Mouse (Mus musculus) kidney, embryonic 14.5 days (tissue): Measurements from ENCODE around the gene Nt5m. TPM values are rescaled to one million over a fixed set of nuclear protein-coding genes. Genes with fewer than 3 reads are reported as not detected.

ENCODE experiments used
- ATAC-seq: fragments of 200-750 bp; cut with Nextera tagmentation; 2 replicates; pipeline ENCODE4 v1.8.0; 2017; ENCODE audit warnings: moderate number of reproducible peaks, mild to moderate bottlenecking, moderate TSS enrichment, moderate library complexity; ENCODE audit not compliant: low FRiP score, low TSS enrichment
- H3K27ac ChIP-seq: fragments of 300-500 bp; sonication (generic); 2 replicates; pipeline ENCODE4 v1.5.1; 2014; ENCODE audit warnings: low read depth, mild to moderate bottlenecking, low read length, moderate library complexity, mixed read lengths
- H3K27me3 ChIP-seq: fragments of 300-500 bp; sonication (generic); 2 replicates; pipeline ENCODE4 v1.6.1; 2014; ENCODE audit warnings: mild to moderate bottlenecking, low read length; ENCODE audit not compliant: control insufficient read depth, insufficient read depth
- H3K36me3 ChIP-seq: fragments of 300-500 bp; sonication (generic); 2 replicates; pipeline ENCODE4 v1.6.1; 2014; ENCODE audit warnings: low read length, mixed read lengths; ENCODE audit not compliant: control insufficient read depth, insufficient read depth
- H3K4me1 ChIP-seq: fragments of 300-500 bp; sonication (generic); 2 replicates; pipeline ENCODE4 v1.6.1; 2014; ENCODE audit warnings: low read length, mixed read lengths; ENCODE audit not compliant: control insufficient read depth, insufficient read depth
- H3K4me2 ChIP-seq: fragments of 300-500 bp; sonication (generic); replicated peaks from 2 replicates; pipeline ENCODE4 v1.6.1; 2014; ENCODE audit warnings: low read depth, mild to moderate bottlenecking, low read length
- H3K4me3 ChIP-seq: fragments of 300-500 bp; sonication (generic); 2 replicates; pipeline ENCODE4 v1.5.1; 2014; ENCODE audit warnings: mild to moderate bottlenecking, low read length
- H3K9ac ChIP-seq: fragments of 300-500 bp; sonication (generic); 2 replicates; pipeline ENCODE4 v1.6.1; 2014; ENCODE audit warnings: low read depth, mild to moderate bottlenecking, low read length, moderate library complexity
- H3K9me3 ChIP-seq: fragments of 300-500 bp; sonication (generic); 2 replicates; pipeline ENCODE4 v1.6.1; 2016; ENCODE audit warnings: low read length; ENCODE audit not compliant: control insufficient read depth
- WGBS: fragments of 180-500 bp; shearing (Covaris S2); extraction: QIAGEN DNeasy Blood & Tissue Kit; methylation state at CpG from one replicate; pipeline ENCODE4 v1.1.7; 2014; 5-methylcytosine and 5-hydroxymethylcytosine counted together
- polyA plus RNA-seq: library from polyadenylated mRNA; unstranded; fragments of >200 nt; fragmentation: Nextera tagmentation; extraction: Ambion mirVana; gene quantifications from 2 replicates; pipeline ENCODE4 v1.2.1, GENCODE M21; 2014

Nt5m gene
- polyA plus RNA-seq, 1 experiment from 2014 or later = 36.0 TPM

GRCm38 (mm10) chr11:59852865-59853264 lies 13.6 kb downstream of the Nt5m start:
- H3K4me3 ChIP-seq = no peak overlapping the region
- no peak overlapping the region for H3K27ac ChIP-seq
- peaks cover 6% of the 10 kb centered on the region; the same call in 1 of the 2 replicates for H3K4me1 ChIP-seq
- ATAC-seq = no peak
- 0 out of 2 replicates have a peak, but pooled peaks cover 4% of the 10 kb centered on the region for H3K36me3 ChIP-seq
- no peaks in the 10 kb centered on the region for H3K27me3 ChIP-seq
- WGBS = 76% methylated on average over 3 of the region's 3 CpGs
- no peak overlapping the region for H3K4me2 ChIP-seq
- no peak overlapping the region for H3K9ac ChIP-seq
- H3K9me3 ChIP-seq = no peaks in the 10 kb centered on the region

DNA sequence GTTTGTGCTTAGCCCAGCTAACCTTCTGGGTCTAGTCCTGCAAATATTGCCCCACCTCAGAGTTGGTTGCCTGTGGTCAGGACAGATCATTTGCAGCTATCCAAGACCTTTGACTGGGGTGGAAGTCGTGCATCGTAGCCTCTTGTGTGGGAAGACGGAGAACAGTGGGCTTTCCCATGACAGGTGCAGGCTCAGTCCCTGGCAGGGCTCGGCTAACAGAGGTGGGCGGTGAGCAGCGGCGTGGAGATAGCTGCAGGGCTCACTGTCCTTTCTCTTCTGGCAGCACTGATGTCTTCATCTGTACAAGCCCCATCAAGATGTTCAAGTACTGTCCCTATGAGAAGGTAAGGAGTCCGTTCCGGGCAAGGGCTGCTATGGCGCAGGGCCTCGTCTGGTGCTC lies 21.2 kb downstream of the Nt5m start:
- Histone ChIP-seq H3K27ac (no peak overlapping the region), H3K27me3 (no peaks in the 10 kb centered on the region), H3K4me2 (no peak overlapping the region), H3K9ac (no peak overlapping the region), H3K4me1 (no peaks in the 10 kb centered on the region), H3K36me3 (no peaks in the 10 kb centered on the region; the same call in 1 of the 2 replicates), H3K4me3 (no peak overlapping the region), H3K9me3 (no peaks in the 10 kb centered on the region)
- ATAC-seq = no peak
- 76% methylated on average over 11 of the region's 11 CpGs for WGBS

DNA sequence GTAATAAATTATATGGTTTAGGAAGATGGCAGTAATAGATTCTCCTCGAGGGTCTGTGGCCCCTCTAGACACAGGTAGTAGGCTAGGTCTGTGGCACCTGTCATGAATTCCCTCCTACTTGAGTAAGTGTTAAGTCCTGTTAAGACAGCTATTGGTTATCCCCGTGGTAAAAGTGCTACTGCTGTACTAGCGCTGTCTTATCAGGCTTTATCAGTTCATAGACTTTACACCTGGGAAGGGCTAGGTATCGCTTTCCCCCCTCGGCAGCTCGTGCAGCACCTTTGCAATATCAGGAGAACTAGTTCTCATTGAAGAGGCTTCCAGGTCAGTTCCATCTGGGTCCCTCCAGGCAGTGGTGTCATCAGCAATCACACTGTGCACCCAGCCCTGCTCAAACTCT lies 25.1 kb downstream of the Nt5m start:
- Histone ChIP-seq H3K4me3 (no peak overlapping the region), H3K9me3 (no peaks in the 10 kb centered on the region), H3K27ac (no peak overlapping the region), H3K36me3 (peaks cover 4% of the 10 kb centered on the region; the same call in 1 of the 2 replicates), H3K9ac (no peak overlapping the region), H3K4me1 (no peaks in the 10 kb centered on the region), H3K27me3 (no peaks in the 10 kb centered on the region), H3K4me2 (no peak overlapping the region)
- 89% methylated on average over 6 of the region's 6 CpGs for WGBS
- ATAC-seq = no peak

- WGBS = 86% methylated on average over 8 of the region's 8 CpGs
- Histone ChIP-seq H3K4me1 (no peaks in the 10 kb centered on the region), H3K36me3 (peaks cover 30% of the 10 kb centered on the region), H3K9me3 (no peaks in the 10 kb centered on the region), H3K4me2 (no peak overlapping the region), H3K4me3 (no peak overlapping the region), H3K9ac (no peak overlapping the region), H3K27me3 (no peaks in the 10 kb centered on the region), H3K27ac (no peak overlapping the region)
- no peak for ATAC-seq
Observed at GRCm38 (mm10) chr11:59872124-59872523, 32.9 kb downstream of the Nt5m start.

- no peak overlapping the region for H3K4me3 ChIP-seq
- no peak overlapping the region for H3K27ac ChIP-seq
- WGBS = 21% methylated on average over 2 of the region's 2 CpGs
- H3K36me3 ChIP-seq = peaks cover 25% of the 10 kb centered on the region
- no peaks in the 10 kb centered on the region for H3K27me3 ChIP-seq
- H3K4me1 ChIP-seq = no peaks in the 10 kb centered on the region
- no peak overlapping the region for H3K4me2 ChIP-seq
- ATAC-seq = peak; percentile 80
- peak overlapping the region; percentile 5; the same call in 1 of the 2 replicates for H3K9ac ChIP-seq
- no peaks in the 10 kb centered on the region for H3K9me3 ChIP-seq
Observed at GRCm38 (mm10) chr11:59880031-59880430, 40.8 kb downstream of the Nt5m start.

- no peaks in the 10 kb centered on the region for H3K27me3 ChIP-seq
- ATAC-seq = 0 out of 2 replicates have a peak, but pooled peaks have one; percentile 52
- H3K4me2 ChIP-seq = no peak overlapping the region
- peak overlapping the region; percentile 47; the same call in 1 of the 2 replicates for H3K27ac ChIP-seq
- peaks cover 6% of the 10 kb centered on the region; the same call in 1 of the 2 replicates for H3K4me1 ChIP-seq
- WGBS = 44% methylated on average over 17 of the region's 17 CpGs
- H3K9ac ChIP-seq = no peak overlapping the region
- no peaks in the 10 kb centered on the region for H3K9me3 ChIP-seq
- H3K4me3 ChIP-seq = no peak overlapping the region
- no peaks in the 10 kb centered on the region for H3K36me3 ChIP-seq
Observed at GRCm38 (mm10) chr11:59885217-59885986, 46.2 kb downstream of the Nt5m start.

DNA sequence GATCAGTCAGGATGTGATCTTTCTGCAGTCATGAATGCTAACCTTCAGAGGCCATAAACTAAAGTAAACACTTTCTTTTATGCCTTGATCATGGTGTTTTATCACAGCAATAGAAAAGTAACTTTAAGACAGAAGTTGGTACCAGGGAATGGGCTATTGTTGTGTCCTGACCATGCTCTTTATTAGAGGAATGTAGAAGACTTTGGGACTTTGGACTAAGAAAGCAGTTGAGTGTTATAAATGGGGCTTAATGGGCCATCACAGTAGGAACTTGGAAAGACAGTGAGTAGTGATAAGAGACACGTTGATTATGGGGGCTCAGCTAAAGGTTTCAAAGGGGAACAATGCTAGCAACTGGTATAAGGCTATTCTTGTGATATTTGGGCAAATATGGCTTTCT lies 47.7 kb downstream of the Nt5m start:
- no peak overlapping the region for H3K27ac ChIP-seq
- no peak overlapping the region for H3K9ac ChIP-seq
- peaks cover 6% of the 10 kb centered on the region; the same call in 1 of the 2 replicates for H3K4me1 ChIP-seq
- no peaks in the 10 kb centered on the region for H3K36me3 ChIP-seq
- H3K4me3 ChIP-seq = no peak overlapping the region
- no peak overlapping the region for H3K4me2 ChIP-seq
- H3K9me3 ChIP-seq = no peaks in the 10 kb centered on the region
- H3K27me3 ChIP-seq = no peaks in the 10 kb centered on the region
- no peak for ATAC-seq
- WGBS = 63% methylated on average over 1 of the region's 1 CpGs

GRCm38 (mm10) chr11:59888151-59888550 lies 48.9 kb downstream of the Nt5m start:
- no peaks in the 10 kb centered on the region for H3K9me3 ChIP-seq
- H3K4me3 ChIP-seq = no peak overlapping the region
- ATAC-seq = no peak
- WGBS = 79% methylated on average over 5 of the region's 5 CpGs
- H3K4me2 ChIP-seq = no peak overlapping the region
- H3K27me3 ChIP-seq = no peaks in the 10 kb centered on the region
- H3K4me1 ChIP-seq = peaks cover 6% of the 10 kb centered on the region; the same call in 1 of the 2 replicates
- no peak overlapping the region for H3K9ac ChIP-seq
- no peak overlapping the region for H3K27ac ChIP-seq
- H3K36me3 ChIP-seq = no peaks in the 10 kb centered on the region

DNA sequence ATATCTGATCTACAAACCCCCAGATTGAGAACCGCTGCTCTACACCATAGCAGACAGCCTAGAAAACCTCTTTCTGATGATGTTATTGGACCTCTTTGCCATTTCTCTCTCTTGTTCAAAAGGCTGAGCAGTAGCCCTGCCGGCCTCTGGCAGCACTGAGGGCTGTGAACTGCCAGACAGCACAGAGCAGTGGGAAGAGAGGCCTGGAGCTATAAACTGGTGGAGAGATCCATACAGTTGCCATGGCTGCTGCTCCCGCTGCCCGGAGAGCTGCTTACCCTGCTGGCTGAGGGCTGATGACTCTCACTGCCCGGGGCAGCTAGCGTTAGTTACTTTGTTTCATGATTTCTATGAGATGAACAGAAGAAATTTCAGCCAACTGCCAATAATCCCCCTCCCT lies 52.6 kb downstream of the Nt5m start:
- Histone ChIP-seq H3K27me3 (no peaks in the 10 kb centered on the region), H3K9ac (no peak overlapping the region), H3K4me2 (no peak overlapping the region), H3K36me3 (no peaks in the 10 kb centered on the region), H3K9me3 (no peaks in the 10 kb centered on the region), H3K4me1 (peaks cover 9% of the 10 kb centered on the region; the same call in 1 of the 2 replicates), H3K4me3 (no peak overlapping the region), H3K27ac (no peak overlapping the region)
- WGBS = 46% methylated on average over 6 of the region's 6 CpGs
- ATAC-seq = no peak
